Mouse (Mus musculus): Measurements from ENCODE around the gene Hoxd4. TPM values are rescaled to one million over a fixed set of nuclear protein-coding genes. Genes with fewer than 3 reads are reported as not detected.
A peak's percentile ranks its signal among the peaks of the same experiment; 100 is the strongest.

Hoxd4 gene
- total RNA-seq, 2 experiments from 2014 or later: not detected

DNA sequence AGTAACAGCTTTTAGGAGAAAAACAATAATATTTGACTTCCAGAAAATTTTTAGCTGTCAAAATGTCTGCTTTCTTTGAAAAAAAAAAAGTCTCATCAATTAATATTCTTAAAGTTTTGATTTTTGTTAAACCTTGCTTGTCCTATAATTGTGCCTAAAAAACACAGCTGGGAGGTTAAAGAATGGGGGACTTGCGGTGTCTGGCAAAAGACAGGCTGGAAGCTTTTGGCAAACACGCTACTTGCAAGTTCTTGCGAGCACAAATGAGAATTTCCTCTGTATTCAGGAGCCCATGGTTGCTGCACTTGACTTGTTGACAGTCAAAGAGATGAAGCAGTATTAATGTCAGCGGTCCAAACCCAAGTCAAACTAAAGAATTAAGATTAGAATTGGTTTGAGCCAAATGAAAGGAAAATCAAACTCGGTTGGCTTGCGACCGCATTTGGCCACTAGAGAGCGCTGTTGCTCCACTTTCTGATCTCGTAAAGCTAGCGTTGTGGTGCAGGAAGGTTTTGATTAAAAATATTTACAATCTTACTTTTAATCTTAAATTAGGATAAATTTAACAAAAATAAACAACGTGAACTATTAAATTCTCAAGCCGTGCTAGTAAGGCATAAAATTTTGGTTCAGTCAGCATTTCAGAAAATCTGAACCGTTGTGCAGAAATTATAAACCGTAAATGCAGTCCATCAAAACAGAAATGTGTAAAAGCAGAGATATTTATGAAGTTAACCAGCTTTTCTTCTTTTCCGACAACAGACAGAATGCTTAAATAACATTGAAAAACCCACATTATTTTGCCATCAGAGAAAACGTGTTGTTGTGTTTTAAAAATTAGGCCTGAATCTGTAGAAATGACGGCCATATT lies 9.5 kb upstream of the Hoxd4 start:
- peak; percentile 65 to 78 for DNase-seq (ENCODE audit: low spot score in 2 of 2)
- intact Hi-C loops (cut with DNase I): loop anchor here (1.0 to 5.0 kb wide), 5 partner anchors 355 to 887 kb away; no protein-coding TSS in a partner anchor

DNA sequence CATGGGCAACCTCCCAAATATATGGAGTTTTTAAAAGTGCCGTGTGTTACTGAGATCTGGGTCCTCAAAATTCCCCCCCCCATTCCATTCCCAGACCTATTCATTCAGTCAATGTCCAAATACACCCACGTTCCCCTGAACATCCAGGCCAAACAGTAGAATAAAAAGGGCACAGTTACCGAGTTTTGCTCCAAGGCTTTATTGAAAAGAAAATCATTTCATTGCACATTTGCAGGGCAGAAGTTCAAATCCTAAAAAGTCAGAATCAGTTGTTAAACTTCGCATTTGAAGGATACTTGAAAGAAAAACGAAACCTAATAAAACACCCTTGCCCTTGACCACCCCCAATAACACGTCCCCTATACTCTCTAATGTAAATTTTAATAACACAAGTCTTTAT lies 8.9 kb upstream of the Hoxd4 start:
- no peak for DNase-seq (ENCODE audit: low spot score in 2 of 2)
- intact Hi-C loops (cut with DNase I): loop anchor here (1.0 to 5.0 kb wide), 5 partner anchors 354 to 886 kb away; no protein-coding TSS in a partner anchor

DNA sequence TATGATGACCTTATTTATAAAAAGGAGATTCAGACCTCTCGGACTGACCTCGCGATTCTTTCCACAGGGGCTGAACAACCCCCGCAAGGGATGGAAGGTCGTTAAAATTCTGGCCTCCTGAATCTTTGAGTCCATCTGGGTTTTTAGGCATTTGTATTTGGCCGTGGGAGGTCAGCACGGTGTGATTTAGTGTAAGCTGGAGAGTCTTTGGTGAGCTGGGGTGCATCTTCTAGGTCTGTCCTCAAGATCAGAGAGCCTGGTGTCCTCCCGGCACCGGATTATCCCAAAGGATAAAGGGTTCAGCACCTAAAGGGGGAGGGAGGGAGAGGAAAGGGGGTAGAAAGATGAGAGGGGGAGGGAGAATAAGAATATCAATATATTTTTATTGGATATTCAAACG lies 8.4 kb upstream of the Hoxd4 start:
- intact Hi-C loops (cut with DNase I): loop anchor here (2.0 to 5.0 kb wide), 3 partner anchors 354 to 609 kb away; no protein-coding TSS in a partner anchor
- DNase-seq (ENCODE audit: low spot score in 2 of 2): no peak

DNA sequence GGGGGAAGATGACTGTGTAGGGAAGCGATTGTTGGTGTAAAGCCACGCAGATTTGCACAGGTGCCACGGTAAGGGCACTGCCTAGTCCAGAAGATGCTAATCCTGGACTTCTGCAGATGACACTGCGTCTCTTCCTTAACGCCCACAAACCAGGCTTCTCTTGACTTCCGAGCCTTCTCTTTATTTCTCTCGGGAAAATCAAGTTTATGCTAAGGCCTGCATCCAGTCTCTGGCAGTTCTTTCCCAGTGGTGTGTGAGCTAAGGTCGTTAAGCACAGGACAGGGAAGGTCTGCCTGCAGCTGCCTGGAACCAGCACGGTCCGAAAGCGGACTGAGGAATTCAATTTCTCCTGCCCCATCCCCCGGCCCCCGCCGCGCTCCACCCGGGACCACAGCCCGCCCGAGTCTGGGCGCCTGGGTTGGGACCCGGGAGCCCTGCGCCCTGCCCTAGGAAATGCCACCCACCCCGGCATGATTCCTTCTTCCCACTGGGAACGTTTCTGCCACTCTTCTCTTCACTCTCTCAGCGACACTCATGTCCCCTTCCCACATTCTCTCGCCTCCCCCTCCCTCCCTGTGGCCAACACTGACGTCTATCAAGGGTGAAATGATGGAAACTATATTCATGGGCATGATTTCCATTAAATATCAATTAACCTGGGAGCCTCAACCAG lies 7.9 kb upstream of the Hoxd4 start:
- DNase-seq (ENCODE audit: low spot score in 2 of 2): no peak
- intact Hi-C loops (cut with DNase I): loop anchor here (2.0 to 5.0 kb wide), 3 partner anchors 353 to 609 kb away; no protein-coding TSS in a partner anchor

DNA sequence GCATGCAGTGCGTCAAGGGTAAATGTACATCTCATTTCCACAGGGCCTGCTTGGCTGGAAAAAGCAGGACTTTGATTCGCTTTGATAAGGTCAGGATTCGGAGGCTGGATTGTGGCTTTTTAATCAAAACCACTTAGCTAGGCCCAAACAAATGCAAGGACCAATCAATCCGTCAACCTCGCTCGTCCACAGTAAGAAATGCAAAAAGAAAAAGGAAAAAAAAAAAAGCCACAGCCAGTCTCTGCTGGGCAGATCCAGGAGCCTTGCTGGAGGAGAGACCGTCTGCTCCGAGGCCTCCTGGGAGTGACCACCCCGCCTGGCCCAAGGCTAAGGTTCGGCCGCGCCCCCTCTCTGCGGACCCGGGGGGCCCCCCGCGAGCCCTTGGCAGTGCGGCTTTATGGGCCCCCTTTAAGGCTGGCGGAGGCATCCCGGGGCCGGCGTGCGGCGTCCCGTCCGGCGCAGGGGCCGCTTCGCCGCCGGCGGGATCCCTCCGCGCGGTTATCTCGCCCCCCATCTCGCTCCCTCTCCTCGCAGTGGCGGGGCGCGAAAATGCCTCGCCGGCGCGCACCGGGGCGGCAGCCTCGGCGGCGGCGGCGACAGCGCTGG lies 7.2 kb upstream of the Hoxd4 start, which contains the start of gene Hoxd8:
TSS of gene Hoxd8 (plus strand) at position 223 of the 606 bp plus-strand sequence.
- intact Hi-C loops (cut with DNase I): loop anchor here (5.0 kb wide), 2 partner anchors 353 to 448 kb away; no protein-coding TSS in a partner anchor
- no peak for DNase-seq (ENCODE audit: low spot score in 2 of 2)

DNA sequence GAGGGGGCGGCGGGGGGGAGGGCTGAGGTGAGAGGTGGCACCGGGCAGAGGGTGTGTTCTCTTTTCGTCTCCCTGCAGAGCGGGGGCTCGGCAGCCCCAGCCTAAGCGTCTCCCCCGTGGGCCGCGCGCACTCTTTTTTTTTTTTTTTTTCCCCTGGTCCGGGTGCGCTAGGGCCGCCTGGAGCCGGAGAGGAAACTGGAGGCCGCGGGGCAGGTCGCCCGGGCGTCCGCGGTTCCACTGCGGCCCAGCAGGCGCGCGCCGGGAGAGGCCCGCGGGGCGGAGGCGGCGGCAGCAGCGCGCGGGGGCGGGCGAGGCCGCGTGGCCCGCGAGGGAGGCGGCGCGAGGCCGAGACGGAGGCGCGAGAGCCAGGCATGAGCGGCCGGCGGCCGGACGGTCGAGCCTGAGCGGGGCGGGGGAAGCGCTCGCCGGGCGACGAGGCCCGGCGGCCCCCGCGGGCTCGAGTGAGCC lies 6.7 kb upstream of the Hoxd4 start:
- intact Hi-C loops (cut with DNase I): loop anchor here (5.0 kb wide), 2 partner anchors 352 to 447 kb away; no protein-coding TSS in a partner anchor
- no peak for DNase-seq (ENCODE audit: low spot score in 2 of 2)

DNA sequence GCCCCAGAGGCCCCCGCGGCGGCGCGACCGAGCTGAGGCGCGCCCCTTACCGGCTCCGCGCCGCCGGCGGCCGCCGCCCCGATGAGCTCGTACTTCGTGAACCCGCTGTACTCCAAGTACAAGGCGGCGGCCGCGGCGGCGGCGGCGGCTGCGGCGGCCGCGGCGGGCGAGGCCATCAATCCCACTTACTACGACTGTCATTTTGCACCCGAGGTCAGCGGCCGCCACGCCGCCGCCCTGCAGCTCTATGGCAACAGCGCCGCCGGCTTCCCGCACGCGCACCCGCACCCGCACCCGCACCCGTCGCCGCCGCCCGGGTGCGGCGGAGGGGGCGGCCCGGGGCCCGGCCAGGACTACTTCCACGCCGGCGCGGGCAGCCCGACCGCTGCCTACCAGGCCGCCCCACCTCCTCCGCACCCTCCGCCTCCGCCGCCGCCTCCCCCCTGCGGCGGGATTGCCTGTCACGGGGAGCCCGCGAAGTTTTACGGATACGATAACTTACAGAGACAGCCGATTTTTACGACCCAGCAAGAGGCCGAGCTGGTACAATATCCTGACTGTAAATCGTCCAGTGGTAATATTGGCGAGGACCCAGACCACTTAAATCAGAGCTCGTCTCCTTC lies 6.2 kb upstream of the Hoxd4 start:
- DNase-seq (ENCODE audit: low spot score in 2 of 2): no peak
- intact Hi-C loops (cut with DNase I): no loop called here

DNA sequence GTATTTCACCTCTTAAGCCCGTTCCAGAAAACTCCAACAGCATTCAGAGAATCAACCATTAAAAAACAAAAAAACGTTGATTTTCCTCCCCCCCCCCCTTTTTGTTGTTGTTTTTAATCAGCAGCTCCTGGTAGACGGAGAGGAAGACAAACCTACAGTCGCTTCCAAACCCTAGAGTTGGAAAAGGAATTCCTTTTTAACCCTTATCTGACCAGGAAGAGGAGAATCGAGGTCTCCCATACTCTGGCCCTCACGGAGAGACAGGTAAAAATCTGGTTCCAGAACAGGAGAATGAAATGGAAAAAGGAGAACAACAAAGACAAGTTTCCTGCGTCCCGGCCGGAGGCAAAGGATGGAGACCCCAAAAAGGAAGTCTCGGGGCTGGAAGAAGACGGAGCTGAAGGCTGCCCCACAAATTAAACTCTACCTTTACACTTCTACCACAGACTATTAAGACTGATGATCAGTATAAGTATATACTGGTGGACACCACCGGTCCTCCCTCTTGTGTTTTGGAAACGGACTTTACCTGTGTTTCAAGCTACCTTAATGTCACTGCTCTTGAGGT lies 5.3 kb upstream of the Hoxd4 start:
- no peak for DNase-seq (ENCODE audit: low spot score in 2 of 2)
- intact Hi-C loops (cut with DNase I): no loop called here

DNA sequence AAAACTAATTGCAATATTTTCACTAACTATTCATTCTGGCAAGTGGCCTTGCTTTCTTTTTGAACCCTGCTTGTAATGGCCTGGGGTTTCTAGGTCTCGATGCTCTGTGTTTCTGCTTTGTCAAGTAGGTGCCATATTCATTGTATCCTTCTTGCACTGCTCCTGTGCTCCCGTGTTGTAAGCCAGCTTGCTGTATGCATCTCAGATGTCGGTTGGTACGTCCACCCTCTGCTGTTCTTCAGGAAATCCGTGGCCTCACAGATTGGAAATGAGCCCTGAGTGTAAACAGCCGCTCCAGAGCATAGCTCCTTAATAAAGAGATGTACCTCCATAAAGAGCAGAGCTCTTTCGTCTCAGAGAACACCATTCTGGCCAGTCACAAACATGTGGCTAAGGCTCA lies 4.1 kb upstream of the Hoxd4 start:
- intact Hi-C loops (cut with DNase I): no loop called here
- no peak for DNase-seq (ENCODE audit: low spot score in 2 of 2)

DNA sequence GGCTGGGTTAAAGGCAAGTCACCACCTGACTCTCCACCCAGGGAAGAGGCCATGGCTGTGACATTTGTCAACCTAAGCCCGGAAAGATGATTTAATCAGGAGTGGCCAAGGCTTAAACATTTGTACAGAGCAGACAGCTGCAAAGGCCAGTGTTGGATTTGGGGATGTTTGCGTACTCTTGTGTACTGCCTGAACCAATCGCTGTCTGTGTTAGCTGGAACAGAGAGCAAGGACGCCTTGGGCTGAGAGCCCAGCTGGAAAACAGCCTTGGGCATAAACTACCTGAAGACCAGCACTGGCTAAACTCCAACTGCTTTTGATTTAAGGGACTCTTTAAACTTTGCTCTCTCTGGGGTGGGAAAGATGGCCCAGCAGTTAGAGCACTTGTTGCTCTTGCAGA lies 3.1 kb upstream of the Hoxd4 start:
- intact Hi-C loops (cut with DNase I): no loop called here
- no peak for DNase-seq (ENCODE audit: low spot score in 2 of 2)

DNA sequence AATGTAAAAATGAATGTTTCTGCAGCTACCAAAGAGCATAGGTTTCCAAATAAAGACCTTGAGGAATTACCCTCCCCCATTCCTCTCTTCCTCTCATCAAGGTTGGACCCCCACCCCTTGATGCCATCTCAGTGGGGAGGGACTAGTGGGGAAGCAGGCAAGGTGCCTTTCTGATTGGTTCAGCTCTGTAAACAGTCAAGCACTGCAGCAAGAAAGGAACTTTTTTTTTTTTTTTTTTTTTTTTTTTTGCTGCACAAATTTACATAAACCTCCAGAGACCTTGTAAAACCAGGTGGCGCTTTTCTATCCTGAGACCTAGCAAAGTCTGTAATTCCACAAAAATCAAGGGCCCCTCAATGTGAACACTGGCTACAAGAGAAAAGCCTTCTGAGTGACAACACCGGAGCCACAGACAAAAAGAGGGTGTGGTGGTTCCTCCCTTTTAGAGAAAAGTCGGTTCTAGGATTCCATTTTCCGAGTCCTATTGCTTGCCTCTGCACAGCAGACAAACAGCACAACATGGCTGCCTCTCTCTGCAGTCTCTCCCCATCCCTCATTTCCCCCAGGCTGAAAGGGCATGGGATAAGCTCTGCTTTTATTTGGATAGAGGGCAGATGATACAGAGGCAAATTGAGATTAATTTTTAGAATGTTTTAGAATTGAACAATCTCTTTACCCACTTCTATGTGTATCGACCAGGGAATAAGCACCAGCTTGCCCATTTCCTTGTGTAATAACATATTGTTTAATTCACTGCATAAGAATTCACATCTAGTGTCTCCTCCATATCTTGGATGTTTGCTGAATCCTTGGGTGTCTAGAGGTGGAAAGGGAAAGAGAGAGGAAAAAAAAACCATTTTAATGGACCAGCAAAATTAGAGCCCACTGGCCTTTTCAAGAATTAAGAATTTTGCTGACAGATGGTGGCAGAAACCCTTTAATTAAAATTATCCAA lies 2.0 kb upstream of the Hoxd4 start:
- DNase-seq (ENCODE audit: low spot score in 2 of 2): no peak
- intact Hi-C loops (cut with DNase I): no loop called here

DNA sequence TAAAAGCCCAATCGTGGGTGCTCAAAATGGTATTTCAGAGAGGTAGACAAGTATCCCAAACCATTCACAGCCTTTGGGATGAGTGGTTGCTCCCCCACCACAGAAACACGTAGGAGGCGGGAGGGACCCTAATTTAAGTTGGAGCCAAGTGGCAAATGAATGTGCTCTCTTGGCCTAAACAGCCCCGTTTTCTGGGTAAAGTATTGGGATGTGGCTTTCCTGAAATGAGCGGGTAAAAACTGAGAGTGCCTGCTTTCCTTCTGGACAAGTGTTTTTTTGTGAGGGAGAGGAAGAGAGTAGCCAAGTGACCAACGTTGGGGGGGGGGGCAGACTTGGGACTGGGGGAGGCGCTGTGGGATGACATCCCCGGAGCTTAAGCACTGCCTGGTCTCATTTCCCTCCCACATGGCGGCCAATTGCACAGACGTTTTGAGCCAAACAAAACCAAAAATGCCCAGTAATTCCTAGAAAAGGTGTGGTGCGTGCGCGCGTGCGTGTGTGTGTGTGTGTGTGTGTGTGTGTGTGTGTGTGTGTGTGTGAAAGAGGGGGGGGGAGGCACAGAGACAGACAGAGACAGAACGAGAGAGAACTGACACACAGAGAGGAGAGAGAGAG lies 693 bp upstream of the Hoxd4 start:
- intact Hi-C loops (cut with DNase I): no loop called here

DNA sequence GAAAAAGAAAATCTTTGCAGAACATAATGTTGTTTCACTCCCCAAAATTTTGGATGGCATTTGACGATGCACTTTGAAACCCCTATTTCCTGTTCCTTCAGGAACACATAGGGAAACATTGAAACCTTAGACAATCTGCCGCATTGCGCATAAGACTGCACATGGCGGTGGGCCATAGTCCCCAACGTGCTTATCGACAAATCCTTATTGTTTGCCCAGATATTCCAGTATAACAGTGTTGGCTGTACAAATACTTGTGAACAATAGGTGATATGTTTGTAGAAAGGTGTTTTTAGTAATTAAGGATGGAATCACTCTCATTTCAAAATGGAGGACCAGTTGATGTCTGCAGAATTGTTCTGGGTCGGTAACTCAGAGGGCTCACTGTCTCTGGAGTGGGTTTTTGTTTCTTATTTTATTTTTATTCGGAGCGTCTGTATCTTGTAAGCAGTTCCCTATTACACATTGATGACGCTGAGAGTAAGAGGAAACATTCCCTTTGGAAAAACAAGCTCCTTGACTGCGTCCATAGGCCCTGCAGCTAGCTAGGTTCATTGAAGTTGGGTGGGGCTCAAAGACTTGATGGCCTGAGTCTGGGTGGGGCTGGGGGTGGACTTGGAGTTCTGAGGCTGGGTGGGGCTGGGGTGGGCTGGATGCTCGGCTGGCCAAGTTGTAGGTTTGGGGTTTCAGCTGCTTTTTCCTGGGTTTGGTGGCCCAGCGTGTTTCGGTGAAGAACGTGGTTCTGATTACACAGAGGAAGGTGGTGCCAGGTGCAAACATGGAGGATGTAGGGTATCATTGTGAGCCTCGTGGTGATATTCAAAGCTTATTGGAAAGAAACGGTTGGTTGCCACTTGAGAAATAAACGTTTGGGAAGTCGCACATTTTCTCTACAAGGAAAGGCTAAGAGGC lies 1.8 kb downstream of the Hoxd4 start:
- intact Hi-C loops (cut with DNase I): no loop called here
- no peak for DNase-seq (ENCODE audit: low spot score in 2 of 2)

More for the DNA sequence above, 693 bp upstream of the Hoxd4 start:
- no peak for DNase-seq (ENCODE audit: low spot score in 2 of 2)

DNA sequence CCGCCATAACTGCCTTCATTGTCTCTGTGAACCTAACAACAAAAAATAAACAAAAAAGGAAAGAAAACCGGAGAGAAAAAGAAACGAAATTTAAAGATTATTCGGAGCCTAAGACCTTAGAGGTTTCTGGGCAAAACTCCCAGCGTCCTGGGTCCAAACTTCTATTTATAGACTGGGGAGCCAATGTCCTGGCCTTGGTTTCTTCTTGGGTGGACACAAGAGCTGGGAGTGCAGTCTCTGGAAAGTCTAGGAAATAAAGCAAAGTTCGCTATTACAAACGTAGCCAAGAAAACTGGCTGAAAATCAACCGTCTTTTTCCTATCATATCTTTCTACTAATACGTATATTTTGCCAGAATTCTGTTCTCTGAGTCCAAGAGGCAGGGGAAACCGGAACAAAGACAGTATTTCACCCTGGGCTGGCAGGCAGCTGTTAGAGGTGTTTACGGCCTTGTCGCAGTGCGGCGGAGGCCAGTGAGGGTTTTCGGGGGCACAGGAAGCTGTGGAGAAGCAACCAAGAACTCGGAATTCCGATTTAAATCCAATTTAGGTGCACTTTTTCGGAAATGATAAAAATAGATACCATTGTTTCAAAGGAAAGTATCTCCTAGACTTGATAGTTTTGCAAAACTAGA lies 2.5 kb downstream of the Hoxd4 start:
- intact Hi-C loops (cut with DNase I): no loop called here
- no peak for DNase-seq (ENCODE audit: low spot score in 2 of 2)

DNA sequence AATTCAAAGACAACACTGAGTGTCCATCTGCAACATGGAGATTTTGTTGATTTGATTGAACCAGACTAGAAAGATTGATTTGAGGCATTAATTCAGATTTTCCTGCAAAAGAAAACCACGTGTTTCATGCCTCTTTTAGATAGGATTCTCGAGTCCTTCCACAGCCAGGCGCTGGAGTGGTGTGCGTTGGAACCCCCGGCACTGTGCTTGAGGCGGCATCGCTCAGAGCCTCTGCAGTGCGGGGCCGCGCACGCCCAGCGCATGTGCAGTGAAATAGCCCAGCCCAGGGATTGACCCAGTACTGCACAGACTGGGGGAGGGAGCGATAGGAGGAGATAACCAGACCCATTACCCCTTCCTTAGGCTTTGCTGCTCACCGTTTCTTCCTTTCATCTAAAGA lies 3.2 kb downstream of the Hoxd4 start:
- no peak for DNase-seq (ENCODE audit: low spot score in 2 of 2)
- intact Hi-C loops (cut with DNase I): loop anchor here (5.0 kb wide), 4 partner anchors 247 to 597 kb away; no protein-coding TSS in a partner anchor

Data from left cerebral cortex, postnatal 36 days (tissue).